19 mouse cellular contexts compared by ENCODE assay signal in the genomic region with DNA sequence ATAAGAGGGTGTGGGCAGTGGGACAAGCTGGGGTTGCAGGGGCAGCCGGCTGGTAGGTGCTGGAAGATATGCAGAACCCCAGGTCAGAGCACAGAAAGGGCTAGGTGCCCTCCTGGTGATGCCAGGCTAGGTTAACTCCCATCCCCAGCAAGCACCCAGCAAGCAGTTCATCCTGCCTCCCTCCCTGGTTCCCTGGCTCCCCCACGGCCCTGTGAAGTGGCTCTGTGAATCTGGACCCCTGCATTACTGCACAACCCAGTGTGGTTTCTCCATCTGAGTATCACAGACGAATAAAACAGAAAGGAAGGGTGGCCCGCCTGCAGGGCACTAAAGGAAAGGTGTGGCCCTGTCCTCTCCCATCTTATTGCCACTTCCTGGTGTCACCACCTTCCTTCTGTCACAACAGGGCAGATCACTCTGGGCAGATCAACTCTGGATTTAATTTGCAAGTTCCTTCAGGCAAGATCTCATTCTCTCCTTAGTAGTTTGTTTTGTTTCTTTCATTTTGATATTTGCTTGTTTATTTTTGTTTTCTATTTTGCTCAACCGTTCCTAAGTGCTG. TPM values are rescaled to one million over a fixed set of nuclear protein-coding genes. Genes with fewer than 3 reads are reported as not detected.
DNase-seq lines count a peak whose midpoint lies in the region; ATAC-seq lines count a peak whose summit lies in the region.
"Had no signal": no experiment of that assay in that cellular context is flagged by ENCODE, and none has a peak within 500 bp of the region (broad histone marks: within the 10 kb centered on the region; RNA-seq: fewer than 3 reads in every experiment).

No protein-coding gene starts in this region.

- H3K4me3 ChIP-seq in hindbrain, embryonic 10.5 days: no peak overlapping the region
- H3K4me3 ChIP-seq: embryonic facial prominence, embryonic 15.5 days; heart, embryonic 12.5 days; intestine, embryonic 15.5 days; kidney, embryonic 15.5 days; midbrain, embryonic 13.5 days; myocyte; neural tube, embryonic 15.5 days had no signal

- 0 out of 2 replicates have a peak, but pooled peaks cover 4% of the 10 kb centered on the region for H3K4me1 ChIP-seq in hindbrain, embryonic 10.5 days (replicated peaks)
- H3K4me1 ChIP-seq: intestine, embryonic 15.5 days; midbrain, embryonic 13.5 days; neural tube, embryonic 15.5 days had no signal

- no peaks in the 10 kb centered on the region for H3K36me3 ChIP-seq in hindbrain, embryonic 10.5 days
- H3K36me3 ChIP-seq: embryonic facial prominence, embryonic 15.5 days; heart, embryonic 12.5 days; intestine, embryonic 15.5 days; kidney, embryonic 15.5 days; midbrain, embryonic 13.5 days; neural tube, embryonic 15.5 days had no signal

- no peak for ATAC-seq in erythroblast, adult 5-6 weeks (replicated peaks; ENCODE audit: low FRiP score, poor library complexity, severe bottlenecking)
- ATAC-seq: intestine, embryonic 15.5 days; midbrain, embryonic 13.5 days had no signal

- no peak overlapping the region for H3K27ac ChIP-seq in hindbrain, embryonic 10.5 days
- H3K27ac ChIP-seq: embryonic facial prominence, embryonic 15.5 days; intestine, embryonic 15.5 days; kidney, embryonic 15.5 days; midbrain, embryonic 13.5 days; neural tube, embryonic 15.5 days had no signal

- 26% methylated on average over 5 of the region's 5 CpGs for WGBS in large intestine, adult 2 months
- WGBS in hindbrain, embryonic 10.5 days: 68% methylated on average over 5 of the region's 5 CpGs

- DNase-seq in CD4-positive, CD25-positive, alpha-beta regulatory T cell, adult 2 months (ENCODE audit: low read depth, low spot score): peak; percentile 27
- peak; percentile 23 for DNase-seq in T-cell, adult 2 months (ENCODE audit: low spot score)
- peak; percentile 28 for DNase-seq in large intestine, adult 2 months (ENCODE audit: low read depth, low spot score)
- DNase-seq in lung, postnatal 25 days (ENCODE audit: low spot score): peak; percentile 51
- no peak for DNase-seq in right cerebral cortex, postnatal 10 days (ENCODE audit: low spot score in 2 of 2)
- no peak for DNase-seq in layer of hippocampus, postnatal 14 days (ENCODE audit: low spot score in 2 of 2)
- no peak for DNase-seq in hindbrain, embryonic 10.5 days (ENCODE audit: low spot score)
- DNase-seq: cerebellum, adult 9-10 months; gastrocnemius, postnatal 25 days; heart, postnatal 36 days; liver had no signal

- no peaks in the 10 kb centered on the region for H3K27me3 ChIP-seq in hindbrain, embryonic 10.5 days (ENCODE audit: insufficient read depth, poor library complexity, severe bottlenecking)
- H3K27me3 ChIP-seq: embryonic facial prominence, embryonic 15.5 days; heart, embryonic 12.5 days; intestine, embryonic 15.5 days; kidney, embryonic 15.5 days; midbrain, embryonic 13.5 days; neural tube, embryonic 15.5 days had no signal

- H3K9me3 ChIP-seq in hindbrain, embryonic 10.5 days: no peaks in the 10 kb centered on the region
- H3K9me3 ChIP-seq: embryonic facial prominence, embryonic 15.5 days; heart, embryonic 12.5 days; intestine, embryonic 15.5 days; kidney, embryonic 15.5 days; midbrain, embryonic 13.5 days; neural tube, embryonic 15.5 days had no signal

RNA-seq across cellular contexts. Expression of a gene that starts 40.6 kb away (rescaled TPM):
- 0.38 and 0.81 TPM in 2 replicates for polyA plus RNA-seq in large intestine, adult 2 months (2012; rRNA removed)
- 0.58 and 1.7 TPM in 2 replicates for total RNA-seq in erythroblast, adult 5-6 weeks (2015; ENCODE audit: low replicate concordance)
- 0.77 and 1.4 TPM in 2 replicates for total RNA-seq in erythroblast, adult 5-6 weeks (2017; ENCODE audit: low replicate concordance)
- 10 to 100 TPM; 76.6 to 81.8 TPM for total RNA-seq in layer of hippocampus, postnatal 14 days (2021)
- 0.88 and 1.2 TPM in 2 replicates for polyA plus RNA-seq in hindbrain, embryonic 10.5 days (2016; fragmentation: Nextera tagmentation; extraction: Ambion mirVana)

Comparison
In these comparisons a context has a peak if more than half of its experiments do, and no peak if none do; other contexts are left out.
1. DNase-seq: peak in CD4-positive, CD25-positive, alpha-beta regulatory T cell, adult 2 months (single experiment), T-cell, adult 2 months (single experiment), large intestine, adult 2 months (single experiment) and lung, postnatal 25 days (single experiment); none in right cerebral cortex, postnatal 10 days (0 of 2), layer of hippocampus, postnatal 14 days (0 of 2) and hindbrain, embryonic 10.5 days (single experiment).
2. RNA of a gene that starts 40.6 kb away (total RNA-seq): 76.6 to 81.8 TPM in layer of hippocampus, postnatal 14 days; 0.58 to 1.7 TPM in erythroblast, adult 5-6 weeks; every median in the first group is over 10 times any median in the second.